Mouse (Mus musculus) spleen, embryonic (tissue): Measurements from ENCODE around the gene Gm49336.

ENCODE experiments used
- CTCF ChIA-PET: fragments of 350-600 bp; sonication (Branson Sonifier 250); formaldehyde crosslinking; loops from one replicate; lab custom pipeline; 2022; lab: Charles Lee

The Gm49336 gene

GRCm38 (mm10) chr14:60251281-60252003 is at the start of gene Gm49336, which contains the start of gene Nupl1:
Gm49336 (minus strand) TSS chr14:60251507.
Nupl1 (minus strand) TSS chr14:60251431.
- CTCF ChIA-PET: no interaction called here

- CTCF ChIA-PET: no interaction called here
These were observed 49.7 kb upstream of the Gm49336 start for GRCm38 (mm10) chr14:60301024-60301423.

GRCm38 (mm10) chr14:60300224-60300991 is 49.1 kb upstream of the Gm49336 start:
- CTCF ChIA-PET: no interaction called here

- CTCF ChIA-PET: no interaction called here
These were observed 44.2 kb upstream of the Gm49336 start for GRCm38 (mm10) chr14:60295531-60295930.

GRCm38 (mm10) chr14:60290363-60290762 is 39.1 kb upstream of the Gm49336 start:
- CTCF ChIA-PET: no interaction called here

GRCm38 (mm10) chr14:60286194-60286863 is 35.0 kb upstream of the Gm49336 start:
- CTCF ChIA-PET: no interaction called here

GRCm38 (mm10) chr14:60275301-60276276 is 24.3 kb upstream of the Gm49336 start:
- CTCF ChIA-PET: no interaction called here

GRCm38 (mm10) chr14:60273346-60273745 is 22.0 kb upstream of the Gm49336 start:
- CTCF ChIA-PET: interaction anchor here (0.6 to 1.0 kb wide), 2 partner anchors 12 to 24 kb away, joined by 3 to 6 read pairs; no protein-coding TSS in a partner anchor

GRCm38 (mm10) chr14:60269333-60269732 is 18.0 kb upstream of the Gm49336 start:
- CTCF ChIA-PET: no interaction called here

- CTCF ChIA-PET: interaction anchor here (0.6 to 1.2 kb wide), 2 partner anchors 12 to 506 kb away, joined by 5 to 7 read pairs; no protein-coding TSS in a partner anchor
These were observed 13.9 kb upstream of the Gm49336 start, which contains the start of gene Mtmr6 for GRCm38 (mm10) chr14:60264990-60265876. Mtmr6 (plus strand) TSS chr14:60265228.

- CTCF ChIA-PET: no interaction called here
These were observed 11.0 kb upstream of the Gm49336 start for GRCm38 (mm10) chr14:60262316-60262715.

GRCm38 (mm10) chr14:60257851-60258250 is 6.5 kb upstream of the Gm49336 start:
- CTCF ChIA-PET: no interaction called here

GRCm38 (mm10) chr14:60257101-60257500 is 5.8 kb upstream of the Gm49336 start:
- CTCF ChIA-PET: no interaction called here

- CTCF ChIA-PET: interaction anchor here (0.6 kb wide), 1 partner anchor 13 kb away, joined by 3 read pairs; no protein-coding TSS in a partner anchor
These were observed 5.0 kb upstream of the Gm49336 start for GRCm38 (mm10) chr14:60256356-60256755.

GRCm38 (mm10) chr14:60254774-60255173 is 3.5 kb upstream of the Gm49336 start:
- CTCF ChIA-PET: no interaction called here

GRCm38 (mm10) chr14:60253466-60253865 is 2.2 kb upstream of the Gm49336 start:
- CTCF ChIA-PET: interaction anchor here (0.8 kb wide), 1 partner anchor 11 kb away, joined by 5 read pairs; no protein-coding TSS in a partner anchor

GRCm38 (mm10) chr14:60252004-60253000 is 995 bp upstream of the Gm49336 start:
- CTCF ChIA-PET: interaction anchor here (0.8 kb wide), 1 partner anchor 12 kb away, joined by 5 read pairs; no protein-coding TSS in a partner anchor

GRCm38 (mm10) chr14:60250879-60251278 is 428 bp downstream of the Gm49336 start:
- CTCF ChIA-PET: no interaction called here
